ENCODE assay signal across 8 mouse cellular contexts in genomic region chr8:125083746-125084145, GRCm38 (mm10). TPM values are rescaled to one million over a fixed set of nuclear protein-coding genes. Genes with fewer than 3 reads are reported as not detected.
DNase-seq lines count a peak whose midpoint lies in the region; ATAC-seq and TF ChIP-seq lines count a peak whose summit lies in the region.

No protein-coding gene starts in this region.

- no peak overlapping the region for H3K4me2 ChIP-seq in midbrain, embryonic 12.5 days (replicated peaks)
- H3K4me2 ChIP-seq in midbrain, embryonic 11.5 days = no peak overlapping the region

- H3K27ac ChIP-seq in midbrain, embryonic 12.5 days (replicated peaks) = 0 out of 2 replicates have a peak overlapping the region, but pooled peaks have one; percentile 7
- H3K27ac ChIP-seq in midbrain, embryonic 11.5 days (ENCODE audit: low read depth, low read length) = no peak overlapping the region
- H3K27ac ChIP-seq in kidney, adult 2 months (ENCODE audit: insufficient read depth, low read depth, low read length) = peak overlapping the region; percentile 18; the same call in 1 of the 2 replicates

- H3K9ac ChIP-seq in midbrain, embryonic 12.5 days (replicated peaks) = no peak overlapping the region
- no peak overlapping the region for H3K9ac ChIP-seq in midbrain, embryonic 11.5 days (ENCODE audit: low read length)

- no peak for TF ChIP-seq CTCF in kidney, adult 2 months (conservative IDR thresholded peaks at IDR 0.05; ENCODE audit: insufficient read depth, insufficient read length, low read depth, low read length)

- 82% methylated on average over 4 of the region's 4 CpGs for WGBS in midbrain, embryonic 12.5 days
- WGBS in midbrain, embryonic 11.5 days = 88% methylated on average over 4 of the region's 4 CpGs
- 10% methylated on average over 4 of the region's 4 CpGs for WGBS in kidney, adult 2 months

- peaks cover 20% of the 10 kb centered on the region; the same call in 1 of the 2 replicates for H3K4me1 ChIP-seq in midbrain, embryonic 12.5 days
- H3K4me1 ChIP-seq in midbrain, embryonic 11.5 days (ENCODE audit: control insufficient read depth, insufficient read depth, low read length) = peaks cover 3% of the 10 kb centered on the region; the same call in 1 of the 2 replicates
- no peaks in the 10 kb centered on the region for H3K4me1 ChIP-seq in kidney, adult 2 months (ENCODE audit: control insufficient read depth, insufficient read depth, low read length)

- no peak for DNase-seq in midbrain, embryonic 11.5 days (ENCODE audit: low spot score, missing footprints)
- peak; percentile 80 to 88 for DNase-seq in cerebellum, postnatal 25 days
- peak; percentile 37 to 63 for DNase-seq in heart, adult 9 months (ENCODE audit: low spot score in 2 of 2)
- DNase-seq in kidney, adult 2 months = peak; percentile 82
- DNase-seq in urinary bladder, postnatal 4 days (ENCODE audit: low spot score in 2 of 2) = no peak

- TF ChIP-seq POLR2A in kidney, adult 2 months (IDR thresholded peaks at IDR 0.05; ENCODE audit: low read depth, low read length) = no peak

- no peaks in the 10 kb centered on the region for H3K9me3 ChIP-seq in midbrain, embryonic 12.5 days
- no peaks in the 10 kb centered on the region for H3K9me3 ChIP-seq in midbrain, embryonic 11.5 days (ENCODE audit: control insufficient read depth, low read length)

- no peak for ATAC-seq in midbrain, embryonic 12.5 days (ENCODE audit: low FRiP score, low read depth)
- ATAC-seq in midbrain, embryonic 11.5 days (ENCODE audit: low FRiP score) = no peak
- peak; percentile 35; the same call in 1 of the 2 replicates for ATAC-seq in megakaryocyte, adult 5-6 weeks (ENCODE audit: poor library complexity, severe bottlenecking)
- ATAC-seq in activated CD4-positive, CD25-positive, alpha-beta regulatory T cell, adult 4 months = no peak

- H3K4me3 ChIP-seq in midbrain, embryonic 12.5 days = no peak overlapping the region
- no peak overlapping the region for H3K4me3 ChIP-seq in midbrain, embryonic 11.5 days (ENCODE audit: low read depth, low read length)
- H3K4me3 ChIP-seq in kidney, adult 2 months (ENCODE audit: insufficient read depth, low read depth, low read length) = no peak overlapping the region

- H3K36me3 ChIP-seq in midbrain, embryonic 12.5 days = no peaks in the 10 kb centered on the region
- H3K36me3 ChIP-seq in midbrain, embryonic 11.5 days (ENCODE audit: control insufficient read depth, insufficient read depth, low read length) = no peaks in the 10 kb centered on the region
- no peaks in the 10 kb centered on the region for H3K36me3 ChIP-seq in kidney, adult 2 months (ENCODE audit: control insufficient read depth, insufficient read depth, low read length)

- H3K27me3 ChIP-seq in midbrain, embryonic 12.5 days = 0 out of 2 replicates have a peak, but pooled peaks cover 3% of the 10 kb centered on the region
- H3K27me3 ChIP-seq in midbrain, embryonic 11.5 days (ENCODE audit: control insufficient read depth, insufficient read depth, low read length) = no peaks in the 10 kb centered on the region
- H3K27me3 ChIP-seq in kidney, adult 2 months (replicated peaks; ENCODE audit: control insufficient read depth, insufficient read depth, low read length) = no peaks in the 10 kb centered on the region

RNA-seq across cellular contexts. Expression of gene Disc1, which starts 29.8 kb away (rescaled TPM):
- polyA plus RNA-seq in midbrain, embryonic 12.5 days (2016; fragmentation: Nextera tagmentation; extraction: Ambion mirVana) = 1.6 and 2.3 TPM in 2 replicates
- polyA plus RNA-seq in midbrain, embryonic 11.5 days (2014; fragmentation: Nextera tagmentation; extraction: Ambion mirVana) = 0.82 and 0.87 TPM in 2 replicates
- 0.46 and 0.58 TPM in 2 replicates for polyA plus RNA-seq in kidney, adult 2 months (2012; rRNA removed)
- 3.0 and 5.6 TPM in 2 replicates for total RNA-seq in megakaryocyte, adult 5-6 weeks (2015)
- total RNA-seq in megakaryocyte, adult 5-6 weeks (2017) = 4.3 and 8.2 TPM in 2 replicates
- under 1 TPM; 0.37 to 0.56 TPM for polyA plus RNA-seq in activated CD4-positive, CD25-positive, alpha-beta regulatory T cell, adult 4 months (2017; shearing (Covaris generic))

Comparison
In these comparisons a context has a peak if more than half of its experiments do, and no peak if none do; other contexts are left out.
1. DNase-seq: peak in cerebellum, postnatal 25 days (2 of 2), heart, adult 9 months (2 of 2) and kidney, adult 2 months (single experiment); none in midbrain, embryonic 11.5 days (single experiment) and urinary bladder, postnatal 4 days (0 of 2).